Mouse (Mus musculus) urinary bladder, postnatal 10 days (tissue): ENCODE results near the gene Fer1l4.

Experiments used
- DNase-seq: peaks from one replicate; pipeline ENCODE4 v3.0.0; 2022; ENCODE audit warnings: low spot score

Gene Fer1l4

GRCm38 (mm10) chr2:156052816-156053215 lies at the start of gene Fer1l4:
TSS of gene Fer1l4 (minus strand) at chr2:156052947.
- no peak for DNase-seq

- no peak for DNase-seq
Observed at GRCm38 (mm10) chr2:156091926-156092325, 39.2 kb upstream of the Fer1l4 start.

GRCm38 (mm10) chr2:156089799-156090198 lies 37.1 kb upstream of the Fer1l4 start:
- DNase-seq, result no peak

GRCm38 (mm10) chr2:156087391-156088110 lies 34.8 kb upstream of the Fer1l4 start:
- DNase-seq, result no peak

- no peak for DNase-seq
Observed at GRCm38 (mm10) chr2:156084541-156084940, 31.8 kb upstream of the Fer1l4 start.

GRCm38 (mm10) chr2:156080391-156080790 lies 27.6 kb upstream of the Fer1l4 start:
- DNase-seq, result no peak

GRCm38 (mm10) chr2:156079674-156080073 lies 26.9 kb upstream of the Fer1l4 start:
- no peak for DNase-seq

- no peak for DNase-seq
Observed at GRCm38 (mm10) chr2:156079183-156079560, 26.4 kb upstream of the Fer1l4 start.

- DNase-seq, result no peak
Observed at GRCm38 (mm10) chr2:156078421-156079182, 25.9 kb upstream of the Fer1l4 start.

- no peak for DNase-seq
Observed at GRCm38 (mm10) chr2:156077461-156077860, 24.7 kb upstream of the Fer1l4 start.

GRCm38 (mm10) chr2:156073725-156074124 lies 21.0 kb upstream of the Fer1l4 start:
- DNase-seq, result no peak

- no peak for DNase-seq
Observed at GRCm38 (mm10) chr2:156071236-156071635, 18.5 kb upstream of the Fer1l4 start.

GRCm38 (mm10) chr2:156067916-156068315 lies 15.2 kb upstream of the Fer1l4 start:
- DNase-seq, result no peak

GRCm38 (mm10) chr2:156066126-156066525 lies 13.4 kb upstream of the Fer1l4 start:
- no peak for DNase-seq

- DNase-seq, result no peak
Observed at GRCm38 (mm10) chr2:156065099-156066041, 12.6 kb upstream of the Fer1l4 start, which contains the start of gene Spag4. TSS of gene Spag4 (plus strand) at chr2:156065175.

GRCm38 (mm10) chr2:156047929-156048328 lies 4.8 kb downstream of the Fer1l4 start:
- no peak for DNase-seq

GRCm38 (mm10) chr2:156042903-156043302 lies 9.8 kb downstream of the Fer1l4 start:
- no peak for DNase-seq

- no peak for DNase-seq
Observed at GRCm38 (mm10) chr2:156039390-156039789, 13.4 kb downstream of the Fer1l4 start.

- no peak for DNase-seq
Observed at GRCm38 (mm10) chr2:156025482-156025881, 27.3 kb downstream of the Fer1l4 start.

GRCm38 (mm10) chr2:156021765-156022164 lies 31.0 kb downstream of the Fer1l4 start:
- no peak for DNase-seq

- DNase-seq, result no peak
Observed at GRCm38 (mm10) chr2:156021219-156021618, 31.5 kb downstream of the Fer1l4 start.

- no peak for DNase-seq
Observed at GRCm38 (mm10) chr2:156018106-156018505, 34.6 kb downstream of the Fer1l4 start.
